Mouse (Mus musculus) spleen, adult 2 months (tissue): ENCODE measurements around the gene Wdr1. TPM values are rescaled to one million over a fixed set of nuclear protein-coding genes. Genes with fewer than 3 reads are reported as not detected.

Source experiments
- DNase-seq, 2 experiments: peaks; one replicate each; pipeline versions ENCODE4 v3.0.0 to v3.0.0-alpha.2; 2012 to 2021; ENCODE audit warnings: low spot score in 2 of 2, low read depth in 1 of 2
- H3K27ac ChIP-seq: fragments of 200-500 bp; 2 replicates; pipeline ENCODE4 v1.5.1; 2012; ENCODE audit warnings: low read length, inconsistent platforms; ENCODE audit not compliant: insufficient read depth
- H3K27me3 ChIP-seq: fragments of 200-500 bp; 2 replicates; pipeline ENCODE4 v1.6.1; 2012; ENCODE audit warnings: mild to moderate bottlenecking, moderate library complexity, low read length, inconsistent platforms; ENCODE audit not compliant: control insufficient read depth, insufficient read depth
- H3K36me3 ChIP-seq: fragments of 200-500 bp; 2 replicates; pipeline ENCODE4 v1.6.1; 2012; ENCODE audit warnings: mild to moderate bottlenecking, low read length, inconsistent platforms; ENCODE audit not compliant: control insufficient read depth, insufficient read depth
- H3K4me1 ChIP-seq: fragments of 200-500 bp; 2 replicates; pipeline ENCODE4 v1.6.1; 2011; ENCODE audit warnings: inconsistent platforms; ENCODE audit not compliant: control insufficient read depth, insufficient read depth, insufficient read length
- H3K4me3 ChIP-seq: fragments of 200-500 bp; 2 replicates; pipeline ENCODE4 v1.5.1; 2011; ENCODE audit warnings: mild to moderate bottlenecking, inconsistent platforms; ENCODE audit not compliant: insufficient read depth, insufficient read length; ENCODE audit errors: extremely low read depth
- CTCF ChIP-seq: fragments of 200-500 bp; IDR thresholded peaks from 2 replicates; pipeline ENCODE4 v1.5.1; 2011; ENCODE audit warnings: mild to moderate bottlenecking, inconsistent platforms; ENCODE audit not compliant: insufficient read depth, insufficient read length, insufficient replicate concordance; ENCODE audit errors: extremely low read depth
- POLR2A ChIP-seq: fragments of 200-500 bp; IDR thresholded peaks from 2 replicates; pipeline ENCODE4 v1.6.1; 2011; ENCODE audit warnings: low read depth, low read length, inconsistent platforms
- WGBS: fragments of 180-500 bp; shearing (Covaris S2); methylation state at CpG from one replicate; pipeline ENCODE4 v1.1.7; 2018; 5-methylcytosine and 5-hydroxymethylcytosine counted together
- polyA plus RNA-seq: library from polyadenylated mRNA; depleted of rRNA; stranded (reverse); fragments of >200 nt; gene quantifications from 2 replicates; pipeline ENCODE4 v1.2.3, GENCODE M21; 2012

The Wdr1 gene
- polyA plus RNA-seq, 1 experiment = 172 TPM

GRCm38 (mm10) chr5:38509568-38509967 is 53.5 kb downstream of the Wdr1 start:
- H3K4me3 ChIP-seq = no peak overlapping the region
- H3K4me1 ChIP-seq = peaks cover 3% of the 10 kb centered on the region; the same call in 1 of the 2 replicates
- TF ChIP-seq POLR2A (no peak), CTCF (no peak)
- no peak for DNase-seq
- WGBS = 84% methylated on average over 4 of the region's 4 CpGs
- no peaks in the 10 kb centered on the region for H3K36me3 ChIP-seq
- H3K27ac ChIP-seq = no peak overlapping the region
- H3K27me3 ChIP-seq = no peaks in the 10 kb centered on the region

GRCm38 (mm10) chr5:38505435-38505765 is 57.6 kb downstream of the Wdr1 start:
- no peaks in the 10 kb centered on the region for H3K27me3 ChIP-seq
- H3K36me3 ChIP-seq = no peaks in the 10 kb centered on the region
- peaks cover 3% of the 10 kb centered on the region; the same call in 1 of the 2 replicates for H3K4me1 ChIP-seq
- TF ChIP-seq CTCF (no peak), POLR2A (no peak)
- no peak overlapping the region for H3K27ac ChIP-seq
- DNase-seq = no peak
- no peak overlapping the region for H3K4me3 ChIP-seq
- WGBS = 40% methylated on average over 3 of the region's 3 CpGs

- no peaks in the 10 kb centered on the region for H3K36me3 ChIP-seq
- H3K27ac ChIP-seq = no peak overlapping the region
- H3K4me3 ChIP-seq = no peak overlapping the region
- TF ChIP-seq POLR2A (no peak), CTCF (no peak)
- DNase-seq = no peak
- peaks cover 3% of the 10 kb centered on the region; the same call in 1 of the 2 replicates for H3K4me1 ChIP-seq
- 54% methylated on average over 6 of the region's 6 CpGs for WGBS
- H3K27me3 ChIP-seq = no peaks in the 10 kb centered on the region
Observed at GRCm38 (mm10) chr5:38504747-38505434, 58.1 kb downstream of the Wdr1 start.

- no peak overlapping the region for H3K4me3 ChIP-seq
- H3K36me3 ChIP-seq = no peaks in the 10 kb centered on the region
- peaks cover 3% of the 10 kb centered on the region; the same call in 1 of the 2 replicates for H3K4me1 ChIP-seq
- no peak overlapping the region for H3K27ac ChIP-seq
- DNase-seq = no peak
- TF ChIP-seq POLR2A = no peak
- no peak for TF ChIP-seq CTCF
- H3K27me3 ChIP-seq = no peaks in the 10 kb centered on the region
- WGBS = 89% methylated on average over 1 of the region's 1 CpGs
Observed at GRCm38 (mm10) chr5:38504116-38504515, 58.9 kb downstream of the Wdr1 start.

- no peak within 1 kb of the TSS for H3K4me3 ChIP-seq
- no peaks in the 10 kb centered on the region for H3K27me3 ChIP-seq
- 80% methylated on average over 4 of the region's 4 CpGs for WGBS
- H3K4me1 ChIP-seq = peaks cover 3% of the 10 kb centered on the region; the same call in 1 of the 2 replicates
- no peak for TF ChIP-seq CTCF
- no peak for TF ChIP-seq POLR2A
- DNase-seq = no peak
- H3K36me3 ChIP-seq = no peaks in the 10 kb centered on the region
- no peak within 1 kb of the TSS for H3K27ac ChIP-seq
Observed at GRCm38 (mm10) chr5:38502992-38503391, 60.0 kb downstream of the Wdr1 start, which contains the start of gene Slc2a9. TSS of gene Slc2a9 (minus strand) at chr5:38503143.

GRCm38 (mm10) chr5:38500043-38500442 is 63.0 kb downstream of the Wdr1 start:
- Histone ChIP-seq H3K27ac (no peak overlapping the region), H3K27me3 (no peaks in the 10 kb centered on the region), H3K4me3 (no peak overlapping the region), H3K36me3 (no peaks in the 10 kb centered on the region), H3K4me1 (peaks cover 4% of the 10 kb centered on the region; the same call in 1 of the 2 replicates)
- no peak for DNase-seq
- TF ChIP-seq CTCF (no peak), POLR2A (no peak)
- WGBS = 78% methylated on average over 8 of the region's 8 CpGs

- DNase-seq = no peak
- no peak overlapping the region for H3K4me3 ChIP-seq
- H3K4me1 ChIP-seq = 0 out of 2 replicates have a peak, but pooled peaks cover 3% of the 10 kb centered on the region
- H3K27me3 ChIP-seq = no peaks in the 10 kb centered on the region
- WGBS = 73% methylated on average over 7 of the region's 7 CpGs
- H3K36me3 ChIP-seq = no peaks in the 10 kb centered on the region
- H3K27ac ChIP-seq = no peak overlapping the region
- TF ChIP-seq CTCF (no peak), POLR2A (no peak)
Observed at GRCm38 (mm10) chr5:38499316-38499811, 63.7 kb downstream of the Wdr1 start.
